Mouse (Mus musculus) G1E-ER4 (cell line): ENCODE data around the gene Cnr2. TPM values are rescaled to one million over a fixed set of nuclear protein-coding genes. Genes with fewer than 3 reads are reported as not detected.

ENCODE experiments used
- GATA1 ChIP-seq: IDR thresholded peaks from one replicate; pipeline ENCODE4 v1.8.0; 2012; ENCODE audit warnings: low read length, inconsistent platforms
- polyA plus RNA-seq: library from polyadenylated mRNA; stranded (reverse); fragments of >175 nt; gene quantifications from 2 replicates; pipeline ENCODE4 v1.2.3, GENCODE M21; 2012

Gene Cnr2
- polyA plus RNA-seq, 1 experiment = 2.2 TPM

- no peak for TF ChIP-seq GATA1
These were observed 17.6 kb downstream of the Cnr2 start for GRCm38 (mm10) chr4:135912835-135913234.

DNA sequence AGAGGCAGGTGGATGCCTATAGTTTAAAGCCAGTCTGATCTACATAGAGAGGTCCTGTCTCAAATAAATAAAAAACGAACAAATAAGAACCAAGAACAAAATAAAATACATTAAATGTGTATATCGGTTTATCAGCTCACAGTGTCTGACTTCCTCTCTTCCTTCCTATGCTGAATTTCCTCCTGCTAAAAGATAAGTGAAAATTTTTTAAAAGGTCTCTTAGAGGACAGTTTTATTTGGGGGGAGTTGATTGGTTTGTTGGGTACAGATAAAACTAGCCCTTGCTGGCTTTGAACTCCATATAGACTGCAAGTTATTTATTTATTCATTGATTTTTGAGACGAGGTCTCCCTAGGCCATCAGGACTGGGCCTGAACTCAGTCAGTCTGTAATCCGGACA, 18.2 kb downstream of the Cnr2 start:
- TF ChIP-seq GATA1 = no peak

- TF ChIP-seq GATA1 = no peak
These were observed 23.6 kb downstream of the Cnr2 start for GRCm38 (mm10) chr4:135918635-135919279.

DNA sequence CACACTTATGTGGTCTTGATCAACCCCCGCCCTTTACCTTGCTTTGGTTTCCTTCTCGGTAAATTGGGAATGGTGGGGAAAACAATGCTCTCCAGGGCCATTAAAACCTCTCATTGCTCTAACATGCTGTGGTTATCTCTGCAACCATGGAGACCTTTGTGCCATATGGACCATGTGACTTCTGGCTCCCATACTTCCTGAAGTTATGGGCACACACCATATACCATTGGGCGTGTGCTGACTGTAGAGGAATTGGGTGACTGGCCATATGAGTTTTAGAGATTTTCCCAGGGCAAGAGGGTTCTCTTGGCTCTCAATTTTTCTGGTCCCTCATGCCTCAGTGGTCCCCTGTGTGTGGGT, 24.1 kb downstream of the Cnr2 start:
- no peak for TF ChIP-seq GATA1

DNA sequence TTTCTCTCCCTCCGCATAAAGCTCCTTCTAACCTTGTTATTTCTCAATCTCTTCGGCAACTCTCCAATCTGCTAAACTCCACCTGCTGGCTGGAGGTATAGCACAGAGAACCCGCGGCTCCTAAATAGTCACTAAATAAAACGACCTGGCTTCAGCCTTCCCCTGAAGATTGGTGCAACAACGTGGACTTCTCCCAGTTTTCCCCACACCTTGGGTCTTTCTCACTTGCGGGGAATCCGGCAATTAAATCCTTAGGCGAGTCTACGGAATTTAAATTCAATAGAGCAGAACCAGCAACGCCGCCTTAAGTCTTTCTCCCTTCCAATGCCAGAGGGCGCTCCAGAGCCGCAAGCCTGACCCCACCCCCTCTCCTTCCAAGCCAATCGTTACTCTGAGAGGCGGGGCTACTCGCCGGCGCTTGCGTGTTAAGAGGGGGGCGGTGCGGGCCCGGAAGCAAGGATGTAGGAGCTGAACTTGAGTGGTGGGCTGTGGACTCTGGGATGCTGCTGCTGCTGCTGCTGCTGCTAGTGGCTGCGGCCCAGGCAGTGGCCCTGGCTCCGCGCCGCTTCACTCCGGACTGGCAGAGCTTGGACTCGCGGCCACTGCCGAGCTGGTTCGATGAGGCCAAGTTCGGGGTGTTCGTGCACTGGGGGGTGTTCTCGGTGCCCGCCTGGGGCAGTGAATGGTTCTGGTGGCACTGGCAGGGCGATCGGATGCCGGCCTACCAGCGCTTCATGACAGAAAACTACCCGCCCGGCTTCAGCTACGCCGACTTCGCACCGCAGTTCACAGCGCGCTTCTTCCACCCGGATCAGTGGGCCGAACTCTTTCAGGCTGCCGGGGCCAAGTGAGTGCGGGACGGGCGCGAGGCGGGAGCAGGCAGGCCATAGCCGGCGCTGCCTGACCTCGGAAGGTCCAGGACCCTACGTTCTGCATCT, 25.4 kb downstream of the Cnr2 start, which contains the start of gene Fuca1:
Gene Fuca1, plus strand, starts transcription at position 432 of the 938 bp plus-strand sequence.
- TF ChIP-seq GATA1 = no peak

GRCm38 (mm10) chr4:135921257-135922120, 26.3 kb downstream of the Cnr2 start:
- no peak for TF ChIP-seq GATA1

GRCm38 (mm10) chr4:135922190-135922589, 27.0 kb downstream of the Cnr2 start:
- no peak for TF ChIP-seq GATA1

DNA sequence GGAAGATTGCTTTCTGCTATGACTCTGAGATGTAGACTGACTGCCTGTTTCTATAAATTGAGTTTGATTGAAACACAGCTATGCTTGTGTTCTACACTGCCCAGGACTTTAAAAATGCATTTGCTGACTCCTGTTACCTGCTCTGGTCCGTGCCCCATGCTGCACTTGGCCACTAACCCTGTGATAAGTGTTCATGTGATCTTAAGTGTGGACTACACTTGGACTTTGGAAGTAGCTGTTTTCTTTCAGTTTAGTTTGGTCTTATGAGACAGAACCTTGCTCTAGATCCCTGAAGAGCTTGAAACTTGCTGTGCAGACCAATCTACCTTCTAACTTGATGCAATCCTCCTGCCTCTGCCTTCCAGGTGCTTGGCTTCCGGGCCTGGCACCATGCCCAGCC, 29.2 kb downstream of the Cnr2 start:
- no peak for TF ChIP-seq GATA1

GRCm38 (mm10) chr4:135925341-135925740, 30.1 kb downstream of the Cnr2 start:
- no peak for TF ChIP-seq GATA1

DNA sequence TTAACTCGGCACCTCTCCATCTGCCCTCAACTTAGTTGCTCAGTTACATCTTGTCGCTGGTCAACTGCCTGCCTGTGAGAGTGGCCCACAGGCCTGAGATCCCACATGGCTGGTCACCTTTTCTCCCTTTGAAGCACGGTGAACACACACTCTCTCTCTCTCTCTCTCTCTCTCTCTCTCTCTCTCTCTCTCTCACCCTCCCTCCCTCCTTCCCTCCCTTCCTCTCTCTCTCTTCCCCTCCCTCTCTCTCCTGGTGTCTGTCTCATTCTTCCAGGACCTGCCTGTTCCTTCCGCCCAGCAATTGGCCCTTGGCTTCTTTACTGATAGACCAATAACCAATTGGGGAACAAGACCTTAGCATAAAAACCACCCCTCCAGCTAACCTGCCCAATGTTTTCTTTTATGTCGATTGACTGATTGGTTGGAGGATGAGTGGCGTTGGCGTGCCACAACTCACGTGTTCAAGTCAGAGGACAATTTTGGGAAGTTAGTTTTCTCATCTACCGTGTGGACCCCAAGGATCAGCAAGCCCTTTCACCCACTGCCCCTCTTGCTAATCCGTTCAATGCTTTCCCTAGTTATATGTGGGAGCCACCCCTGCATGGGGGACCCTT, 31.1 kb downstream of the Cnr2 start:
- TF ChIP-seq GATA1 = no peak

- no peak for TF ChIP-seq GATA1
These were observed 31.7 kb downstream of the Cnr2 start for GRCm38 (mm10) chr4:135926861-135927260.

DNA sequence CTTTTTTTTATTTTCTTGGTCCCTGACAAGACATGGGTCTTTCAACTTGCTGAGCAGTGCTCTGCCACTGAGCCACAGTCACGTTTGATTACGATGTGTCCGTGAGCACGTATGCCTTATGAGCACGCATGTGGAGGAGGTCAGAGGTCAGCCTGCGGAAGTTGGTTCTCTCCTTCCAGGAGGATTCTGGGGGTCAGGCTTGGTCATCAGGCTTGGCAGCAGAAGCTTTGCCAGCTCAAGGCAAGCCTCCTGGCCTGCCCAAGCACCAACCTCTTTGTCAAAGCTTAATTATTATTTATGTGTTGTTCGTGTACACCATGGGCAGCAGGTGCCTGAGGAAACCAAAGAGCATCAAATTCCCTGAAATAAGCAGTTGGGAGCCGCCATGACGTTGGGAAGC, 33.2 kb downstream of the Cnr2 start:
- TF ChIP-seq GATA1 = no peak

- no peak for TF ChIP-seq GATA1
These were observed 34.2 kb downstream of the Cnr2 start for GRCm38 (mm10) chr4:135929405-135929804.

DNA sequence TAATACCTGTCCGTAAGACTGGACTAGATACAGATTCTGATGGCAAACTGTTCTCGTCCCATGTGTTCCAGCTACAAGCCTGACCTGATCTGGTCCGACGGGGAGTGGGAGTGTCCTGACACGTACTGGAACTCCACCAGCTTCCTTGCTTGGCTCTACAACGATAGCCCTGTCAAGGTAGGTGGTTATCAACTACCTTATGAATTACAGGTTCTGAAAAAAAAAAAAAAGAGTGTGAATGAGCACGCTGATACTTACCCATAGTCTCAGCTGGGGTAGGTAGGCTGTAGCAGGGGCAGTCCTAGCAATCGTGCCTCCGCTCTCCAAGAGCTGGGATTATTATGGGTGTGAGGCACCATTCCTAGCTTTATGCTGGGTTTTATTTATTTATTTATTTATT, 34.6 kb downstream of the Cnr2 start:
- TF ChIP-seq GATA1 = no peak

DNA sequence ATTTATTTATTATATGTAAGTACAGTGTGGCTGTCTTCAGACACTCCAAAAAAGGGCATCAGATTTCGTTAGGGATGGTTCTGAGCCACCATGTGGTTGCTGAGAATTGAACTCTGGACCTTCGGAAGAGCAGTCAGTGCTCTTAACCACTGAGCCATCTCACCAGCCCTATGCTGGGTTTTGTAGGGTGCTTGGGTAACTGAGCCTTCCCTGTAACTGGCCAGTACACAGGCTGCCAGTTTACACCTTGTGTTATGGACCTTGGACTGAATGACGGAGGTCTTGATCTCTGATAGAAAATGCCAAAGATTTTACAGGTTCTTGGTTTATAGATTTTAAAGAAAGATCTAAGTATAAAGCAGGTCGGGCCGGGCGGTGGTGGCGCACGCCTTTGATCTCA, 35.0 kb downstream of the Cnr2 start:
- no peak for TF ChIP-seq GATA1

GRCm38 (mm10) chr4:135931832-135932231, 36.6 kb downstream of the Cnr2 start:
- TF ChIP-seq GATA1 = no peak
